Mouse (Mus musculus): ENCODE measurements around the gene Lyve1.

GRCm38 (mm10) chr7:110906566-110906965, 43.5 kb upstream of the Lyve1 start:
- no peak for TF ChIP-seq CTCF (IDR thresholded peaks at IDR 0.05)
- TF ChIP-seq EP300 (IDR thresholded peaks at IDR 0.05) = no peak
